Mouse (Mus musculus): ENCODE results near the gene Nle1.

The Nle1 gene

DNA sequence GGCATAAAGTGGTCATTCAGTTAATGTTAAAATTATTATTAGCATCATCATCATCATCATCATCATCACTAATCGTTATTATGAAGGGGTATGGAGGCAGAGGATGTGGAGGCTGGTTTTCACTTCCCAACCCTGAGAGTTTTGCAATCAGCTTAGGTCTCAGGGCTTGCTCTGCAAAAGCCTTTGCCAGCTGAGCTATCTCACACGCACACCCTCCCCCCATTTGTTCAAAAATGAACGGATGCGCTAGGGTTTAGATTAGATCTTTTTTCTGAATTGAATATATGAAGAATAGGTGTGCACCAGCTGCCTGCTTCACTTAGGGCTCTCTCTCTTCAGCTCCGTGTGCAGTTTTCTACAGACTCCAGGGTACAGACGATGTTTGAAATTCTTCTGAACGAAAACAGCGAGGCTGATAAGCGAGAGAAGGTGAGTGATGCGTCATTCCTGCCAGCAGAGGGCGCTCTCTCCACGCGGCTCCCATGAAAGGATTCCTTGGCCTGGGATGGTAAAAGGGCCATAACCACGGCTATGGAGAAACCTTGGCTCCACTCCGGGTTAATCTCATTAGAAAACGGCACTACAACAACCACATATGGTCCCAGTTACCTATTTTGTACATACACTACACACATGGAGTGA, 6.6 kb upstream of the Nle1 start:
- peak; percentile 66 for DNase-seq (ENCODE audit: low spot score)

DNA sequence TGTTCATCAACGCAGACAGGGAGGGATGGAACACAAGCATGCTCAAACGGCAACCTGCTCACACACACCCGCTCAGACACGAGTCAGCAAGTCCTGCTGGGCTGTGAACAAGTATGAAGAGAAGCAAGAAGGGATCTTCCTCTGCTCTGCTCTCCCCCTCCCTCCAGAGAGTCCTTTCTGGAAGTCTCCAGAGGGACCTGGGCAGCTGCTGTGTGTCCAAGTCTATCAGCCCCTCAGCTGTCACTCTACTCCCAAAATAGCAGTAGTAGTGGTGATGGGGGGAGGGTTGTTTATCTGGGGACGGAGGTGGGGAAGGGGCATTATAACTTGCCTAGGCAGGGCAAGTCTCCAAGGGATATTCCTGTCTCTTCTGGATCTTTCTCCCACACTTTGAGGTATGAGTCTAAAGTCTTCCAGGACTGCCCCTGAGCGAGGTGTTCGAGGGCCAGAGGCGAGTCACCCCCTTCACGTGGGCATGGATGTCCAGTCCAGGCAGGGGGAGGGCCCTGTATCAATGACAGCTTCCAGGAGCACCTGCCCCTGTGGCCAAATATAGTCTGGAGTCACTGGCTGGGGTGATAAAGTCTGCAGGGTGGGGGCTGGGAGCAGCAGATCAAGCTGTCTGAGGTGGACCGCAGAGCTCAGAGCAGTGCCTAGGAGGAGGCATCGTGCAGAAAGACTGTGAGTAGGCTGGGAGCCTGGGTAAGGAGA, 2.6 kb upstream of the Nle1 start:
- no peak for DNase-seq (ENCODE audit: low spot score)

DNA sequence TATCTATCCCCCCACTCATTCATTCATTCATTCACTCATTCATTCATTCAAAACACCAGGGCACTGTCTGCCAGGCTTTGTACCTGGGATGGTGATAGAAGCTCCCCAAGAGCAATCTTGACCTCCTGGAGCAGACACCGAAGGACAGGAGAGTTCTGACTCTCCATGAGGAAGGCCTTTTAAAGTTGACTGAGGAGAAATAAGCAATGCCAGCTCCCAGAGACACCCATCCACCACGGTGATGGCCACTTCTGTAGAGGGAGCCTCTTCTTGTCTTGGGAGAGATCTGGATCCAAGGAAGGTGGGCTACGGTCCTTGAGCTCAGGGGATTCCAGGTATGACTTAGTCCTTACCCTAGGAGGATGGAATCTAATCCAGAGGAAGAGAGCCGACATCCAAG, 2.0 kb upstream of the Nle1 start, which contains the start of gene Unc45b:
Unc45b (plus strand) TSS at position 301 of the 400 bp plus-strand sequence.
- no peak for DNase-seq (ENCODE audit: low spot score)

DNA sequence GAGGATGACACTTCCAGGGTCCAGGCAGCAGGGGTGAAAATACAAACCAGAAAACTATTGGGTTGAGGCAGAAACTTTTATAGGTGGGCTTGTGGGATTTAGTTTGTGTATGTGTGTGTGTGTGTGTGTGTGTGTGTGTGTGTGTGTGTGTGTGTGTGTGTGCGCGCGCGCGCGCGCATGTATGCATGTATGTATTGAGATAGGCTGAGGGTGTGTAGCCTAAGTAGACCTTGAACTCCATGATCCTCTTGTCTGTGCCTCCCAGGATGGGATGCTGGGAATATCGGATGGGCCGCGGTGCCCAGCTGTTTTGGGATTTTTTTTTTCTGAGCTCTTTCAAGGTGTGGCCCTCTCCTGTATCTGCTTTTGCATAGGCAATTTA, 388 bp upstream of the Nle1 start:
- DNase-seq (ENCODE audit: low spot score): no peak

DNA sequence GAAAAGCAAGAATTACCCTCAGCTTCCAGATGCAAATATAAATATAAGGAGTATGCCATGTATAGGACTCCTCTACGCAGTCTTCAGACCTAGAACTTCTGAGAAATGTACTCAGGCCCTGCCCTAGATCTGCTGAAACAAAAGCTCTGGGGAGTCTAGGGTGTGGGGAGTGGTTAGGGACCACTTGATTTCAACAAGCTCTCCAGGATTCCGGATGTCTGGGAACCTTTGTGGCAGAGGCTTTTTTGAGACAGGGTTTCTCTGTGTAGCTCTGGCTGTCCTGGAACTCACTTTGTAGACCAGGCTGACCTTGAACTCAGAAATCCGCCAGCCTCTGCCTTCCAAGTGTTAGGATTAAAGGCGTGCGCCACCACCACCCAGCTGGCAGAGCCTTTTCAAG, 2.4 kb downstream of the Nle1 start:
- no peak for DNase-seq (ENCODE audit: low spot score)

DNA sequence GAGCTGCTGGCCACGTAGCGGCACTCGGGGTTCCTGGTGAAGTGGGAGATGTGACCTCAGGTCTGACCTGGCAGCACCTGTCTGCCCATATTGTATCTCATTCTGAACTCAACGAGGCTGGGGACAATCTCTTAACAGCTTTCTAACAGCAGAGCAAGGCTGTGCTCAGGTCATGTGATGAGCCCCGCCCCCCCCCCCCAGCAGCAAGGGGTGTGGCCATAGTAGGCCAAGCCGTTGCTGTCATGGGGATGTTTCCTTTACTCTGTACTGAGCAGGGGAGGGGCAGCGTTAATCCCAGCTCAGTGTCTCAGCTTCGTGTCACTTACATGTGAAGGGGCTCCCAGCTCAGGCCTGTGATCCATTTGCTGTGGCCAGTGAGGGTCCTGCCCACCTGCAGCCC, 3.3 kb downstream of the Nle1 start:
- no peak for DNase-seq (ENCODE audit: low spot score)

DNA sequence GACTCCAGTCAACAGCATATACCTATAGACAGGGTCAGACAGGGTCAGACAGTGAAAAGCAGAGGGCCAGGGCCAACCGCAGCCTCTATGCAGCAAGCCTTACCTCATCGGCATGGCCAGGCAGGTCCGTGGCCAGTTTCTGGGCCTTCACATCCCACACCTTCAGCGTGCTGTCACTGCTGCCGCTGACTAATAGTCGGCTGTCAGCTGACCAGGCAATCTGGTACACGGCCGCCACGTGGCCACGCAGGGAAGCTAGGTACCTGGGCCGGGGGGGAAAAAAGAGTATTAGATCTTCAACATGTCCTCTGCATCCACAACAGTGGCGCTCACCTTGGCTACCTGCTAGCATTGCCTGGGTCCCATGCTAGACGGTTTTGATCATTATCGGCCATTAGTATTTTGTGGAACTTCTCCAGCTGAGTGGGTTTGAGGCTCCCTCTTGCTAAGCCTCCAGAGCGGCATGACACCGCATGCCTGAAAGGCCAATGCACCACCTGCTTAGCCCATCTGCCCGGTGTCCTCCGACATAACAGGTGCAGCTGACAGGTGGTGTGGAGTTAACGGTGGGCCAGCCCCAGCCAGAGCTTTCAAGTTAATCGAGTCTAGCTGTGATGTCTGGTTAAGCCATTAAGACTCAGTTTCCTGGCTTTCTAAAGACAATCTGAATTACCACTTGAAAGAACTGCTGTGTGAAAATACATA, 6.5 kb downstream of the Nle1 start:
- no peak for DNase-seq (ENCODE audit: low spot score)

DNA sequence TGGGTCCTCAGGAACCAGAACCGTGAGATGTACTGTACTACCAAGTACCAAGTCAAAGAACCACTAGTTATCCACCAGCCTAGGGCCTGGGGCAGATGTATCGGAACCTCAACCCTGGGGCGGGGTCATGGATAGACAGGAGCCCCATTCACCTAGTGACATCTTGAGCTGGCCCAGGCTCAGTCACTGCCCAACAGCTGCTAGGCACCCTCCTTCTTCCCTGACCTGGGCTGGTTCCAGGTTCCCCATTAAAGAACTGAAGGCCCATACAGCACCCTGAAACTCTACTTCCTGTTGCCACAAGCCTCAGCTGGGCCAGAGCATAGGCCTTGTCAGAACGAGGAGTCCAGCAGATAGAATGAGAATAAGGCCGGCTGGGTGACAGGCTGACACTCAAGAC, 8.5 kb downstream of the Nle1 start:
- DNase-seq (ENCODE audit: low spot score): no peak

DNA sequence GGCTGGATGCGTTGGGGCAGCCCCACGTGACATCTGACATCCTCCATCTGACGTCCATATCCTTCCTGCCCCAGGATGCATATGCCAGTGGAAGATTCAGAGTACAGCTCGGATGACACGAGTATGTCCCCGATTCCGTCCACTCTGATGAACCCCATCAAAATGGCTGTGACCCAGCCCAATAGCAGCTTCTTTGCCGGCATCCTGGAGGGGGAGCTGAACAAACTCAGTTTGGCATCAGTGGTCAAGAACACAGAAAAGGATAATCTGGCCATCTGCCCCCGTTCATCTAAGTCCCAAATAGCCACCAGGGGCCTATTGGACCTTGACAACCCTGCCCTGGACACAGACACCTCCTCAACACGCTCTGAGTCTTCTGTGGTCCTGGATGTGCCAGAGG, 10.7 kb downstream of the Nle1 start:
- no peak for DNase-seq (ENCODE audit: low spot score)

DNA sequence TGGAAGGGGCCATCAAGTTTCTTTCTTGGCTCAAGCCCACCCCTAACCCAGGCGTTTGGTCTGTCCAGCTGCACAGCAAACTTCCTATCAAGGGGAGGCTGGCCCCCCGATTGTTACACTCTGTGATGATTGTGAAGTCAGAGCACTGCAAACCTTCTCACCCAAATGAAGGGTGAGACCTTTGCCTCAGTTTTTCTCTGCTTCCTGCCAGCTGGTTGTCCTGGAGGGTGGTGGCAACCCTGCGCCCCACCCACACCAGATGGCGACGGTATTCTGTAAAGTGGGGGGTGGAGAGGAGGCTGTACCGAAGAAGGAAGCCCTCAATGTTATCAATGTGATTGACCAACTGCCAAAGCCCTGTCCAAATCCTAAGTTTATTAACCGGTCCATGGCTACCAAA, 16.3 kb downstream of the Nle1 start, which contains the start of gene Fndc8:
Fndc8 (plus strand) TSS at position 189 of the 400 bp plus-strand sequence.
- no peak for DNase-seq (ENCODE audit: low spot score)

DNA sequence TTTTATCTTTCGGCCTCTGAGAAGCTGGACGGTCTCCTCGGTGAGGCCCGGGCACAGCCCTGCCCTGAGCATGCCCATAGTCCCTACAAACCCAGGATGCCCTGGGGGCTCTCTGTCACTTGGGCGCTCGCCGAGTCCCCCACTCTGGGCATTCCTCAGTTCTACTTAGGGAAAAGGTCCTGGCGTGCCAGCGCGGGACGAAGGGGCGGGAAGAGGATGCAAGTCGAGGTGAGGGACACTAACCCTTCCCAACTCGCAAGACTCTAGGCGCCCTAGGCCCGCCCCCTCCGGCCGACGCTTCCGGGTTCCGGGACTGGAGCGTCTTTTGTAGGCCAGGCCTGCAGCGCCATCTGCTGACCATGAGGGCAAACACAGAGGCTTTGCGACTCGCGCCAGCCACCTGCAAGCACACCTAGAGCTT, 17.9 kb downstream of the Nle1 start, which contains the start of gene Rad51d:
Rad51d (minus strand) TSS at position 273 of the 421 bp plus-strand sequence.
- DNase-seq (ENCODE audit: low spot score): peak; percentile 93

DNA sequence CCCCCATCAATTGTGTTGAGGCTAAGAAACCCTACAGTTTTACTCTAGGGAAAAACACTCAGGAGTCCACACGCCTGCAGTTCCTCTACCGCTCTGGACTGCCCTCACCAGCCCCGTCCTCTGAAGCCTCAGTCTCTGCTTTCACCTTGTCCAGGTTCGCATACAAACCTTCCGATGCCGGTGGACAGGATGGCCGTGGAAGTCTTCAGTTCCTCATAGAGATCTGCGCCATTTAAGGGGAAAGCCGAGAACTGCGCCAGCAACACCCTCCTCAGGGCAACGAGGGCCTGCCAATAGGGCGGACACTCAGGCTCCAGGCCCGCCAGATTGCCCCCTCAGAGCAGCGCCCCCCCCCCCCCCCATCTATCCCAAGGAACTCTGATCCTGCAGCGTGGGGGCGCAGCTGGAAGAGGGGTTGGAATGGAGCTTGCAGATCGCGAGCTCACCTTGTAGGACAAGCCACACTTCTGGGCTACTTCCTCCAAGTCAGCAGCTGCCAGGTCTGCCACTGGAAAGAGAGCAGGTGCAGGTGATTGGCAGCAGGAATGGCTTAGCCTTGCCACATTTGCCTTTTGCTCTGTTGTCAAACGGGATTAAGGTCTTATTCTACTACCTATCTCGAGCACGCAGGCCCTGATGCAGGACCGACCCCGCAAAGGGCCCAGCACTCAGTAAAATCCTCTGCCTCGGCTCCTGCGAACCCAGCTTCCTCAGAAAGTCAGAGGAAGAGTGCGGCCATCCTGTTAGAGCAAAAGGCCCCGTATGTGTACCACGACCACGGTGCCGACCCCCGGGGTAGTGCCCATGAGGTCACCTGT, 18.5 kb downstream of the Nle1 start:
- peak; percentile 17 for DNase-seq (ENCODE audit: low spot score)

DNA sequence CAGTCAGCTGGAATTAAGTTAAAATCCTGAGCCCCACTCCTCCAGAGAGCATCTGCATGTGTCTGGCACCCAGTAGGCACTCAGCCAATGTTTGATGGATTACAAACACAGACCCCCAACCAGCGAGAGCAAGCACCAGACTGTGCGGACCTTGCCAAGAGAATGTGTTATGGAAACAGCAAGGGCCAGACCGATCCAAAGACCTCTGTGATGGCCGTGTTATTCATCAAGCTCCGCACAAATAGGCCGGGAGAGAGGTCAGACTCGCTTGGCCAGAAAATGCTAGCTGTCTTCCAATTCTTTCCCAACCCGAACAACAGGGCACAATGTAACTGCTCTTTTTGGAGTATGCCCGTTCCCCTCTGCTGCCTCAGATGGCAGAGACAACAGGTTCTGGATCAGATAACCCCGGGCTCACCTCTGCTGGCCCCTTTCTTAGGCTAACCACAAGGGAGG, 19.7 kb downstream of the Nle1 start:
- peak; percentile 18 for DNase-seq (ENCODE audit: low spot score)

DNA sequence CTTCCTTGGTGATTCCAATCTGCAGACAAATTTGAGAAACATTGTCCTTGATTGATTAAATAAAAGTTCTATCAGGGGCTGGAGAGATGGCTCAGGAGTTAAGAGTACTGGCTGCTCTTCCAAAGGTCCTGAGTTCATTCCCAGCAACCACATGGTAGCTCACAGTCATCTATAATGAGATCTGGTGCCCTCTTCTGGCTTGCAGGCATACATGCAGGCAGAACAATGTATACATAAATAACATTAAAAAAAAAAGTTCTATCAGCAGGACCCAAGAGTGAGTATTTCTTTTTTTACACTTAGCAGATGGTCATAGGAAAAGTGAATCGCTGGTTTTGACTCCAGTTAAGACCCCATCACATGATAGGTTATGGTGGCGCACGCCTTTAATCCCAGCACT, 21.7 kb downstream of the Nle1 start:
- DNase-seq (ENCODE audit: low spot score): no peak

DNA sequence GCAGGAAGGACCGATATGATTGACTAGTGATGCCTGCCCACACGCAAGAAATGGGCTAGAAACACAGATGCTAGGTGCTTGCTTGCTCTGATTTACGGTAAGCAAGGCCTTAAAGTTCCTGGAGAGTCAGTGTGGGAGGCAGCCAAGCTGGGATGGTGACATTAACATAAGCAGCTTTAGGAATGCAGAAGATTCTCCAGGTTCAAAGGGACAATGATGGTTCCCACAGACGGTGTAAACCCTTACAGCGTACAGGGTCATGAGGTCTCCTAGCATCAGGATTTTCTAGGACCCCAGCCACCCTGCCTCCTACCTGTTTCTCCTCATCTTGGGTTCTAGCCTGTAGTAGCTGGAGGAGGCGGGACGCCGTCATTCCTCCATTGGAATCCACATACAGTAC, 25.0 kb downstream of the Nle1 start:
- no peak for DNase-seq (ENCODE audit: low spot score)

DNA sequence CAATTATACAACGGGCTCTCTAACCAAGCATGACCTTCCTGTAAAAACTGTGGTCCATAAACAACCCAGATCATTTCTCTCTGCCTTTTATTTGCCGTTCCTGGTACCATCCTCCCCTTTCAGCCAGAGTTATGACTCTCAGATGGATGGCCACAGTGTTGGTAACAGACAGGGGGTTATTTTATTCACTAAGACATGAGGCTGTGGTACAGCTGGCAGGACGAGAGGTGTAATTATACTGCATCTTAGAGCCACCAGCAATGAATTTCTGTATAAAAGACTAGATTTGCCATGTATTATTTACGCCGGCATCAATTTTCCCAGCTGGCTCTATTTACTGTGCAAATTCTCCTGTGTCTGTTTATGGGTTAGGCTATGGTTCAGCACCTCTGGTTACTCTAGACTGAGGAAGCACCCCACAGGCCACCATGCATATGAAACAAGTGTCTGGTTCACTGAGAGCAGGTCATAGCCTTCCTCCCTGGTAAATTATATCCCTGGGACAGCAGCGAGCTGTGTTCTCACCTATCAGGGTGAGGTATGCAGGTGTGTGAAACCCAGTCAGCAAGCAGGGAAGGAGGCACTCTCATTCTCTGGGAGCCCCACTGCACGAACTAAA, 30.4 kb downstream of the Nle1 start:
- no peak for DNase-seq (ENCODE audit: low spot score)

DNA sequence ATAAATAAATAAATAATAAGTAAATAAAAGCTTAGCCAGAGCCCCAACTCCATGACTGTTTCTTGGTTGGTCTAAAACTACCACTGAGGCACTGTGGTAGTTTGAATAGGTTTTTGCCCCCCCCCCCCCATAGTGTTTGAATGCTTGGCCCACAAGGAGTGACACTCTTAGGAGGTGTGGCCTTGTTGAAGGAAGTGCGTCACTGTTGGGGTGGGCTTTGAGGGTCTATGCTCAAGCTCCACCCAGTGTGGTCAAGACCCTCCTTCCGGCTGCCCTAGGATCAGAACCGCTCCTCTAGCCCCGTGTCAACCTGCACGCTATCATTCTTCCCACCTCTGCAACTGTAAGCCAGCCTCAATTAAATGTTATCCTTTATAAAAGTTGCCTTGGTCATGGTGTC, 32.6 kb downstream of the Nle1 start:
- DNase-seq (ENCODE audit: low spot score): no peak

DNA sequence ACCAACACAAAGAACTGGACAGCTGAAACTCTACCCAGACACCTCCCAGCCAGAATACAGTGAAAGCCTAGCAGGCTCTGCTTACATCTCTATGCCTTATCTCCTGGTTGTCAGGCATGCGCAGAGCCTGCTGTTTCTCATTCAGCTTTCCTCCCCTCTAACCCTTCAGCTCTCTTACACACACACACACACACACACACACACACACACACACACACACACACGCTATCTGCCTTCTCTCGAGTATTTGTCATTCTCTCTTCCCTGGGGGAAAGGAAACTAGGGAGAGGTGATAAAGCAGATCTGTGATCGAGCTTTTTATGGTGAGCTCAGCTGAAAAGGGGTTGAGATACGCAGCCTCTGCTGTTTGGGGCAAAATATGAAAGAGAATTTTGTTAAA, 33.3 kb downstream of the Nle1 start:
- DNase-seq (ENCODE audit: low spot score): no peak

DNA sequence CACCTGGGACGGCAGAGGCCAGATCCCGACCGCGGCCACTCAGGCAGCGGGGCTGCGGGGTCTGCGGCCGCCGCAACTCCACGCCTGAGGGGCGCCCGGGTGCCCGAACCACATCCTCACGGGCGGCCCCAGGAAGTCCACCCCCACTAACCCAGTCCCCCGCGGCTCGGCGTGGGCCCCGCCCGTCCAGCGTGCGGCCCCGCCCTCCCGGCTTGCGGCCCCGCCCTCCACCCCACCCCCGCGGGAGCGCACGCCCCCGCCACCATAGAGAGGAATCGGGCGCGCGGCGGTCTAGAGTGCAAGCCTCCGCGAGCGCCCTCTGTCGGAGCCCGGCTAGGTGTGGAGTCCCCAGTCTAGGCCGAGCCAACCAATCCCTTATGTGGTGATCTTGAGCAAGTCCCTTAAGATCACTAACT, 37.2 kb downstream of the Nle1 start, which contains the start of gene Rffl:
Rffl (minus strand) TSS at position 180 of the 416 bp plus-strand sequence.
- DNase-seq (ENCODE audit: low spot score): peak; percentile 95

DNA sequence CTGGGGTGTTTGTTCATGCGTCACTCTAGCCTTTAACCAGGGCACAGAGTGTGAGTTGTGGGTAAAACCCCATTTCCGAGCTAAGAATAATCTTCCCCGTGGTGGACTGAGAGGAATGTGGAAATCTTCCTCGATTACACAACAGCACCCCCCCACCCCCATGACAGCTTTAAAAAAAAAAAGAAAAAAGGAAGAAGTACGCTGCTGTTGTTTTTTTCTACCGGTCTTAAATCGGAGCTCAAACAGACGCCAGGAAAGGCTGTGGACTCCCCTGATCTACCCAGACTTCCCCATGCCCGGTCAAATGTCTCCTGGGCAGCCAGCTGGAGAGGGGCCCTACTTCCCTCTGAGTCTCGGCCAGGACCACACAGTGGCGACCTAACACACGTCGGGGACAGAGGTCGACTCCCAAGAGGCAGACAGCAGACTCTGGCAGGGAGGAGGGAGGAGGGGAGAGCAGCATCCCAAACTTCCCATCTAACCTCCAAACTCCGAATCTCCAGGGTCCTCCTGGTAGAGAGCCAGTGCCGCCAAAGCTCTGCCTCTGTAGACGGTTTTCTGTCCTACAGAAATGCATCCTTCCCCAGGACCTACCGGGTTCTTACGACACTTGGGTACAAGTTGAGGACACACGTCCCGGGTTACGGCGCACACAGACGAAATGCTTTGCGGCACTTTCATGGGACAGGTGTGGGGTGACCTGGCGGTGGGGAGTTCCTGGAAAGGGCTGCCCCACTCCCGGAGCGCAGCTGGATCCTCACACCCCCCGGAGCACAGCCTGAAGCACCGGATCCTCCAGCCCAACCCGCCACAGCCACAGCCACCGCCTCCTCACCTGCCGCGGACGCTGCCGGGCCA, 37.8 kb downstream of the Nle1 start:
- peak; percentile 40 for DNase-seq (ENCODE audit: low spot score)

Data from ovary, postnatal 14 days (tissue).